Mouse (Mus musculus): ENCODE data around the gene Pawr. TPM values are rescaled to one million over a fixed set of nuclear protein-coding genes. Genes with fewer than 3 reads are reported as not detected.
"Not testable (repeated sequence)": the region's sequence is repeated elsewhere in the genome, so short reads cannot be mapped to it uniquely, and the experiment has no call there.

Gene Pawr
- polyA plus RNA-seq, 1 experiment from 2014 or later = 7.1 TPM

GRCm38 (mm10) chr10:108338055-108338961 is 6.4 kb downstream of the Pawr start:
- H3K4me3 ChIP-seq (ENCODE audit: low read depth, low read length) = no peak overlapping the region
- peaks cover 4% of the 10 kb centered on the region; the same call in 1 of the 2 replicates for H3K4me1 ChIP-seq (ENCODE audit: control insufficient read depth, insufficient read depth, low read length)
- H3K9me3 ChIP-seq (ENCODE audit: control insufficient read depth, low read length) = no peaks in the 10 kb centered on the region
- WGBS = 80% methylated on average over 22 of the region's 22 CpGs
- H3K27me3 ChIP-seq (replicated peaks; ENCODE audit: control insufficient read depth, insufficient read depth, low read length) = no peaks in the 10 kb centered on the region
- H3K4me2 ChIP-seq (ENCODE audit: low read depth, low read length) = no peak overlapping the region
- no peaks in the 10 kb centered on the region for H3K36me3 ChIP-seq (ENCODE audit: control insufficient read depth, insufficient read depth, low read length)
- no peak for DNase-seq (ENCODE audit: low spot score)
- no peak for ATAC-seq (ENCODE audit: low read depth)
- H3K9ac ChIP-seq (ENCODE audit: low read depth, low read length) = no peak overlapping the region
- no peak overlapping the region for H3K27ac ChIP-seq (replicated peaks; ENCODE audit: low read depth, low read length)

DNA sequence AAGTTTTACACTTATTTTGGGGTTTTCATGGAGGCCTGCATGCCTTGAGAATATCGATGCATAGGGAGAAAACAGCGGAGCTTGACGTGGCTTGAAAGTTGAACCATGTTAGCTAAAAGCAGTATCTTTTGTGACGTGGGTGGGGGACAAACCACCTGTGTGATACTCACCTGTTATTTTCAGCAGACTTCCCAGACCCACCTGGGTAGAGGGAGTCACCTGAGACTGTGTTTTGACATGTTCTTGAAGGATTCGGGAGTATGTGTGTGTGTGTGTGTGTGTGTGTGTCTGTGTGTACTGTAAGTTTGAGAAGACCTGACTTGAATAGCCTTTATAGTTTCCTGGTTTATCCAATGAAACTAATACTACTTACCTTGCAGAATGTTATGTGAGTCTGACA is 7.2 kb downstream of the Pawr start:
- DNase-seq (ENCODE audit: low spot score) = no peak
- no peak overlapping the region for H3K4me2 ChIP-seq (ENCODE audit: low read depth, low read length)
- H3K4me1 ChIP-seq (ENCODE audit: control insufficient read depth, insufficient read depth, low read length) = peaks cover 3% of the 10 kb centered on the region; the same call in 1 of the 2 replicates
- ATAC-seq (ENCODE audit: low read depth) = peak; percentile 65; the same call in 1 of the 2 replicates
- no peaks in the 10 kb centered on the region for H3K9me3 ChIP-seq (ENCODE audit: control insufficient read depth, low read length)
- no peak overlapping the region for H3K4me3 ChIP-seq (ENCODE audit: low read depth, low read length)
- no peak overlapping the region for H3K27ac ChIP-seq (replicated peaks; ENCODE audit: low read depth, low read length)
- 72% methylated on average over 5 of the region's 5 CpGs for WGBS
- no peak overlapping the region for H3K9ac ChIP-seq (ENCODE audit: low read depth, low read length)
- H3K27me3 ChIP-seq (replicated peaks; ENCODE audit: control insufficient read depth, insufficient read depth, low read length) = no peaks in the 10 kb centered on the region
- no peaks in the 10 kb centered on the region for H3K36me3 ChIP-seq (ENCODE audit: control insufficient read depth, insufficient read depth, low read length)

DNA sequence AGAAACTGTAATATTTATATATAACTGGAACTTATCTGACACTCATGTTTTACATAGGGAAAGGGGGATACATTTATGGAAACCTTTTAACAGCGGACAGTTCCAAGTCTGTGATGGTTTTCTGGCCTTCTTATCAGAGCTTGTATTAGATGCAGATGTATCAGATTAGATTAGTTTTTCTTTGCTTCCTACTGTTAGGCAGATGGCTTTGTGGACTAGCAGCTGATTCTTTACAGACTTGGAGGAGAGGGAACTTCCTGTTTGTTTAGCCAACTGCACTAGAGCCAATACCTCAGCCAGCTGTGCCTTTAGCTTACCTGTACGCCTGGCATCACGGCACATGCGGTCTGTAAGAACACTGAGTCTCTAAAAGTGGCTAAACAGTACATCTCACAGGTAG is 8.0 kb downstream of the Pawr start:
- ATAC-seq (ENCODE audit: low read depth) (no peak), DNase-seq (ENCODE audit: low spot score) (no peak)
- H3K27me3 ChIP-seq (replicated peaks; ENCODE audit: control insufficient read depth, insufficient read depth, low read length) = no peaks in the 10 kb centered on the region
- H3K9ac ChIP-seq (ENCODE audit: low read depth, low read length) = no peak overlapping the region
- no peaks in the 10 kb centered on the region for H3K4me1 ChIP-seq (ENCODE audit: control insufficient read depth, insufficient read depth, low read length)
- H3K4me3 ChIP-seq (ENCODE audit: low read depth, low read length) = no peak overlapping the region
- no peak overlapping the region for H3K27ac ChIP-seq (replicated peaks; ENCODE audit: low read depth, low read length)
- no peak overlapping the region for H3K4me2 ChIP-seq (ENCODE audit: low read depth, low read length)
- 74% methylated on average over 4 of the region's 4 CpGs for WGBS
- H3K9me3 ChIP-seq (ENCODE audit: control insufficient read depth, low read length) = no peaks in the 10 kb centered on the region
- H3K36me3 ChIP-seq (ENCODE audit: control insufficient read depth, insufficient read depth, low read length) = no peaks in the 10 kb centered on the region

DNA sequence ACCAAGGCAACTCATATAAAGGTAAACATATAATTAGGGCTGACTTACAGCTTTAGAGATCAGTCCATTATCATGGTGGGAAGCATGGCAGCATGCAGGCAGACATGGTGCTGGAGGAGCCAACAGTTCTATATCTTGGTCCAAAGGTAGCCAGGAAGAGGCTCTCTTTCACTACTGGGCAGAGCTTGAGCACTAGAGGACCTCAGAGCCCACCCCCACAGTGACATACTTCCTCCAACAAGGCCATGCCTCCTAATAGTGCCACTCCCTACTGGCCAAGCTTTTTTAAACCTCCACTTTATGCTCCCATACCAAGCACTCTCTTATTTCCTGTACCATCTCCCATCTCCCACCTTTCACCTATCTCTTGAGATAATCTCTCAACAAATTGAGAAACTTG is 11.8 kb downstream of the Pawr start:
- Histone ChIP-seq H3K36me3 (ENCODE audit: control insufficient read depth, insufficient read depth, low read length) (no peaks in the 10 kb centered on the region), H3K9ac (ENCODE audit: low read depth, low read length) (no peak overlapping the region), H3K4me3 (ENCODE audit: low read depth, low read length) (no peak overlapping the region), H3K27me3 (replicated peaks; ENCODE audit: control insufficient read depth, insufficient read depth, low read length) (no peaks in the 10 kb centered on the region), H3K4me2 (ENCODE audit: low read depth, low read length) (no peak overlapping the region), H3K9me3 (ENCODE audit: control insufficient read depth, low read length) (no peaks in the 10 kb centered on the region), H3K27ac (replicated peaks; ENCODE audit: low read depth, low read length) (no peak overlapping the region), H3K4me1 (ENCODE audit: control insufficient read depth, insufficient read depth, low read length) (no peaks in the 10 kb centered on the region)
- no peak for ATAC-seq (ENCODE audit: low read depth)
- DNase-seq (ENCODE audit: low spot score) = no peak

DNA sequence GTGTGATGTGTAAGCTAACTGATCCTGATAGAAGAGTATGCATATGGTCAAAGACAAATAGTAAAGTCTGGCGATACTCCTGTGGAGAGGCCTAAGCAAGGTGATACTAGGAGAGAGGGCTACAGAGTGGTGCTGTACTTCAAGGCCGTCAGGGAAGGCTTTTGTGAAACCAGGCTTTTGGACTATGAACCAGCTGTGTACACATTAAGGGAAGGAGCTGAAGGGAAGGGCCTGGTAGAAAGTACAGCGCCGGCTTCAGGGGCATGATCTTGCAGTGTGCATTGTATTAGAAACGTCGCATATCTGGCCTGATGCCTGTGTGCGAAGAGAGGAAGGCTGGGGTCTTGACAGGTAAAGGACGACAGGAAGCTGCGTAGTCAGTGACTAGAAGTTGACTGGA is 13.2 kb downstream of the Pawr start:
- Histone ChIP-seq H3K36me3 (ENCODE audit: control insufficient read depth, insufficient read depth, low read length) (no peaks in the 10 kb centered on the region), H3K4me3 (ENCODE audit: low read depth, low read length) (no peak overlapping the region), H3K9ac (ENCODE audit: low read depth, low read length) (no peak overlapping the region), H3K27ac (replicated peaks; ENCODE audit: low read depth, low read length) (no peak overlapping the region), H3K27me3 (replicated peaks; ENCODE audit: control insufficient read depth, insufficient read depth, low read length) (no peaks in the 10 kb centered on the region), H3K9me3 (ENCODE audit: control insufficient read depth, low read length) (no peaks in the 10 kb centered on the region), H3K4me2 (ENCODE audit: low read depth, low read length) (no peak overlapping the region), H3K4me1 (ENCODE audit: control insufficient read depth, insufficient read depth, low read length) (no peaks in the 10 kb centered on the region)
- DNase-seq (ENCODE audit: low spot score) (no peak), ATAC-seq (ENCODE audit: low read depth) (no peak)
- 92% methylated on average over 9 of the region's 9 CpGs for WGBS

DNA sequence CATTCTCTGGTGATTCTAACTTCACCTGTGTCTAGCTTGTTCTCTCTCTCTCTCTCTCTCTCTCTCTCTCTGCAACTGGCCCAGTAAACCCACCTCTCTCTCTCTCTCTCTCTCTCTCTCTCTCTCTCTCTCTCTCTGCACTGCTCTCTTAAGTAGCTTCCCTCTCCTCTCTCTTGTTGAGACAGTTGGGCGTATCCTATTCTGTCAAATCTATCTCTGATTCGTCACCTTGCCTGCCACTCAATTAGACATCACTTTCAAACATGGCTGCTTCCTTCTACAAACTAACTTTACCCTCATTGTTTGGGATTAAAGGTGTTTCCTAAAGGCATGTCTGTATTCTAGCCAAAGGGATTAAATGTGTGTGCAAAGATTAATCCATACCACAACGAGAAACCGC is 14.4 kb downstream of the Pawr start:
- not testable (repeated sequence) for H3K9me3 ChIP-seq (ENCODE audit: control insufficient read depth, low read length); H3K4me2 ChIP-seq (ENCODE audit: low read depth, low read length); H3K4me3 ChIP-seq (ENCODE audit: low read depth, low read length); ATAC-seq (ENCODE audit: low read depth); DNase-seq (ENCODE audit: low spot score); H3K9ac ChIP-seq (ENCODE audit: low read depth, low read length); H3K36me3 ChIP-seq (ENCODE audit: control insufficient read depth, insufficient read depth, low read length); H3K4me1 ChIP-seq (ENCODE audit: control insufficient read depth, insufficient read depth, low read length); H3K27ac ChIP-seq (replicated peaks; ENCODE audit: low read depth, low read length); H3K27me3 ChIP-seq (replicated peaks; ENCODE audit: control insufficient read depth, insufficient read depth, low read length)
- 95% methylated on average over 4 of the region's 4 CpGs for WGBS

DNA sequence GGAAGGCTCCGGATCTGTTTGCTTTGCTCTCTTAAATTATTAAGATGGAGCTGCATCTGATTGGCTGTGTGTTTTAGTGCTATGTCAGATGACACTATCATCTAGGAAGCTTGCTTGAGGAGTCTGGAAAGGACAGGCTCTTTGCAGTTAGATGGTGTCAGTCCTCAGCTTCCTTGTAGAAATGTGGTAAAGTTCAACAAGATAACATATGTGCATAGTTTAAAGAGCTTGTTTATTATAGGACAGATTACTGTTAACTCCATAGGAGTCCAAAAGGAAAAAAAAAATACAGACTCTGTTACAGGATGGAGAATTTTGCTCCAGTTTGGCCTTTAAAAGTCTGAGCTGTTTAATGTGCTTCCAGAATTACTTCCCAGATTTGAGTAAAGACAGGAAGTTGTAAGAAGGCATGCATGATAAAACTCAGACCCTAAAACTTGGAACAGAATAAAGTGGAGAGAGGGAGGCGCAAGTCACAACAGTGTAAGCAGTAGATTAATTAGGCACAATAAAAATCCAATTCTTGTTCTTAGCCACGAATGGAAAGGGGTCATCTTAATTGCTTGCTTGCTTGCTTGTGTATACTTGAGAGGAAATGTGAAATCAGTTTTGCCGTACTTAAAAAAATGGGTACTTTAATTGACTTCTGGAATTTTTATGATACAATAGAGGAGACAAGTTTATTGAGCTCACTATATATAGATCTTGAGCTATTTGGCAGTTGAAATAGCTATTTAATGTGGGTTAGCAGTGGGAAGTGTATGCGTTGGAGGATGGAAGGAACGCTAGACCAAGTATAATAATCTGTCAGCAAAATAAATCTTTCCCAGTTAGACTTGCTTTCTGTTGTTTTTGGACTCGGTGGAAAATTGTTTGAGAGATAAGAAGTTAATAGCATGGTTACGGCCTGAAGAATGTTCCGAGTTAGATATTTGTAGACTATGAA is 18.5 kb downstream of the Pawr start:
- H3K36me3 ChIP-seq (ENCODE audit: control insufficient read depth, insufficient read depth, low read length) = no peaks in the 10 kb centered on the region; the same call in 1 of the 2 replicates
- no peaks in the 10 kb centered on the region for H3K9me3 ChIP-seq (ENCODE audit: control insufficient read depth, low read length)
- H3K4me3 ChIP-seq (ENCODE audit: low read depth, low read length) = no peak overlapping the region
- H3K9ac ChIP-seq (ENCODE audit: low read depth, low read length) = no peak overlapping the region
- H3K27ac ChIP-seq (replicated peaks; ENCODE audit: low read depth, low read length) = no peak overlapping the region
- ATAC-seq (ENCODE audit: low read depth) = no peak
- WGBS = 75% methylated on average over 9 of the region's 9 CpGs
- H3K4me2 ChIP-seq (ENCODE audit: low read depth, low read length) = no peak overlapping the region
- DNase-seq (ENCODE audit: low spot score) = no peak
- H3K4me1 ChIP-seq (ENCODE audit: control insufficient read depth, insufficient read depth, low read length) = no peaks in the 10 kb centered on the region
- no peaks in the 10 kb centered on the region for H3K27me3 ChIP-seq (replicated peaks; ENCODE audit: control insufficient read depth, insufficient read depth, low read length)

DNA sequence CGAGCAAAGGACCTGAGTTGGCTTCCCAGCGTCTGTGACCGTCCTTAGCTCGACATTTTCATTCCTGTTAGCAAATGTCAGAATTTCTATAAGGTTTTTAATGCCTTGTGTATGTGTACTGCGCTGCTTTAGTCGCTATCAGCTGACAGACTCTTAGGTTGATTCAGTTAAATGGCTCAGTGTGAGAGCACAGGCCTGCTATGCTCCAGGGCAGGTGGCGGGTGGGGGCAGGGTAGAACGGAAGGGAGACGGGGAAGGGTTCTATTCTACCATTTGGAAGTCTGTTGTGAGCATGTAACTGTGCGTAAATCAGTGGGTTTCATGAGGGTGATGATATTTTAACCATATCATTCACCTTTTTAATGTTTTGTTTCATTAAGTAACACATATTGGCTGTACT is 21.0 kb downstream of the Pawr start:
- Histone ChIP-seq H3K9ac (ENCODE audit: low read depth, low read length) (no peak overlapping the region), H3K4me1 (ENCODE audit: control insufficient read depth, insufficient read depth, low read length) (no peaks in the 10 kb centered on the region), H3K4me3 (ENCODE audit: low read depth, low read length) (no peak overlapping the region), H3K36me3 (ENCODE audit: control insufficient read depth, insufficient read depth, low read length) (peaks cover 4% of the 10 kb centered on the region; the same call in 1 of the 2 replicates), H3K27ac (replicated peaks; ENCODE audit: low read depth, low read length) (no peak overlapping the region), H3K27me3 (replicated peaks; ENCODE audit: control insufficient read depth, insufficient read depth, low read length) (no peaks in the 10 kb centered on the region), H3K4me2 (ENCODE audit: low read depth, low read length) (no peak overlapping the region), H3K9me3 (ENCODE audit: control insufficient read depth, low read length) (no peaks in the 10 kb centered on the region)
- 81% methylated on average over 10 of the region's 10 CpGs for WGBS
- DNase-seq (ENCODE audit: low spot score) (no peak), ATAC-seq (ENCODE audit: low read depth) (no peak)

Data from embryonic facial prominence, embryonic 14.5 days (tissue).